Mouse (Mus musculus): ENCODE measurements around the gene Rpl26.

Rpl26 gene

GRCm38 (mm10) chr11:68891823-68892222 lies 9.6 kb upstream of the Rpl26 start:
- DNase-seq, result no peak

DNA sequence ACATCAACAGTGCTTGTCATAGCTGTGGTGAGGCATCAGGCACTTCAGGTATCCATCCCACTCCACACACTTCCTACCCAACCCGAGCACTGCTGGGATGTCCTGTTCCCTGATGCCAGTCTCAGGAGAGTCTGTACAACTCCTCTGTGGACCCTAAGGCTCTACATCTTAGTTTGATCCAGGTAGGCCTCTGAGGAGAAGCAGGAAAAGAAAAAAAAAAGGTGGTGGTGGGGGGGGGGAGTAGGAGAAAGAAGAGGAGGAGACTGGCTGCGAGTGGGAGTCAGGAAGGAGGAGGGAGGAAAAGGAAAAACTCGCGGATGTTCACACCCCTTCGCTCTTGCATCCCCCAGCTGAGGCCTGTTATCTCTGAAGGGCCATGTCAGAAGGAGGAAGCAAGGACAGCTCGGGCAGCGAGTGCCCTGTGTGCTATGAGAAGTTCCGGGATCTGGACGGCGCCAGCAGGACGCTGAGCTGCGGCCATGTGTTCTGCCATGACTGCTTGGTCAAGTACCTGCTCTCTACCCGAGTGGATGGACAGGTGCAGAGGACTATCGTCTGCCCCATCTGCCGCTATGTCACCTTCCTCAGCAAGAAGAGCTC lies 9.1 kb upstream of the Rpl26 start:
- DNase-seq, result no peak

DNA sequence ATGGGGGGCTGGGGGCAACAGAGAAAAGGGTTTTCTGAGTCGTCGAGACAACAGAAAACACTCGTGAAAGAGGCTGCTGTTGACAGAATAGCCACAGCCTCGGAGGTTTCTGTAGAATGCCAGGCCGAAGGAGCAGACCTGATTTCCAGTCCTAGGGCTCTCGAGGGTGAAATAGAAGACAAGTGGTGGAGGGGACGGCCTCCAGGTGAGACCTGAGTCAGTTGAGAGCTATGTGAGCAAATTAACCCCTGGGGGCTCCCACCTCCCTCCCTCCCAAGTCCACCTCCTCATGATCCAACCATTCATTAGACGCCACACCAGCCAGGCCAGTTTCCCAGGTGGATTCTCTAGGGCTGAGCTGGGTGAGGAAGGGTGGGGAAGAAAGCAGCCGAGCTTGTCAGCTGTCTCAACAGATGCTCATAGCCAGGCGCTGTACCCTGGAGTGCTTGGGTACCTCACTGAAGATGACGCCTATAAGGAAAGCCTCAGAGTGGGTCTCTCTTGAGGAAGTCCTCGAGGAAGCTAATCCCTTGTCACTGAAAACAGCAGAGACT lies 7.4 kb upstream of the Rpl26 start:
- DNase-seq, result no peak

- DNase-seq, result no peak
Observed at GRCm38 (mm10) chr11:68896247-68896646, 5.1 kb upstream of the Rpl26 start.

- DNase-seq, result peak; percentile 57
Observed at GRCm38 (mm10) chr11:68897120-68897519, 4.3 kb upstream of the Rpl26 start.

DNA sequence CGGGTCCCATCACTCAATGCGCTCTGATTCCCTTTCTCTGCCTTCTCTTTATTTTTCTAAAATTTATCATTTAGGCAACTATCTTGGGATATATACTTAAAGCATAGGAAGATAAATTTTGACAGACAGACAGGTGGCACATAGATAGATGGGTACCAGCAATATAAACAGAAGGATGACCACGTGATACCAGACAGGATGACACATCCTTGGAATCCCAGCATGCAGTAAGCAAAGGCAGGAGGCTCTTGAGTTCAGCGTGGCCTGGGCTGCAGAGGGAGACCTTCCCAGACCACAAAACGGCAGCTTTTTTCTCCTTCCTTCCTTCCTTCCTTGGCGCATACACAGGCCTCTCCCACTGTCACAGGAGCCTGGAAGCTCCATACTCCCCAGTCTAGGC lies 3.5 kb upstream of the Rpl26 start:
- DNase-seq, result no peak

GRCm38 (mm10) chr11:68898790-68899189 lies 2.6 kb upstream of the Rpl26 start:
- DNase-seq, result no peak

GRCm38 (mm10) chr11:68899815-68900214 lies 1.6 kb upstream of the Rpl26 start:
- no peak for DNase-seq

DNA sequence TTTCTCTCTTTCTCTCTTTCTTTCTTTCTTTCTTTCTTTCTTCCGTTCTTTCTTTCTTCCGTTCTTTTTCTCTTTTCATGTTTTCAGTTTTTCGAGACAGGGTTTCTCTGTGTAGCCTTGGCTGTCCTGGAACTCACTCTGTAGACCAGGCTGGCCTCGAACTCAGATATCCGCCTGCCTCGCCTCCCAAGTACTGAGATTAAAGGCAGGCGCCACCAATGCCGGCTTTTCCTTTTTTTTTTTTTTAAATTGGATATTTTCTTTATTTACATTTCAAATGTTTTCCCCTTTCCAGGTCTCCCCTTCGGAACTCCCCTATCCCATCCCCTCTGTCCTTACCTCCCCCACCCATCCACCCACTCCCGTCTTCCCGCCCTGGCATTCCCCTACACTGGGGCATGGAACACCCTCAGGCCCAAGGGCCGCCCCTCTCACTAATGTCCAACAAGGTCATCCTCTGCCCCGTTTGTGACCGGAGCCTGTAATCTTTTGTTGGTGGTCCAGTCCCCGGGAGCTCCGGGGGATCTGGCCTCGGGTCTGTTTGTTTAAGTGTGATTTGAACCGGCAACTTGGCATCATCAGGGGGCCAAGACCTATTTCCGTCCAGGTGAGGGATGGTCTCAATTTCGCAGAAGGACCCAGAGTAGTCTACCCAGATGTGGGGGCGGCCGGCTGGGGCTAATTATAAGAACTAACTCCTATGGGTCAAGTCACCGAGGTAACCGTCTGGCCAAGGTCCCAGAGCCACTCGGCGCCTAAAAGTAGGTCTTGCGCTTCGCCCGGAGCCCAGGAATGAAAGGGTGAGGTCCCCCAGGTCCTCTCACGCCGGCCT lies 648 bp upstream of the Rpl26 start:
- no peak for DNase-seq

GRCm38 (mm10) chr11:68902047-68902364 lies 623 bp downstream of the Rpl26 start:
- no peak for DNase-seq

DNA sequence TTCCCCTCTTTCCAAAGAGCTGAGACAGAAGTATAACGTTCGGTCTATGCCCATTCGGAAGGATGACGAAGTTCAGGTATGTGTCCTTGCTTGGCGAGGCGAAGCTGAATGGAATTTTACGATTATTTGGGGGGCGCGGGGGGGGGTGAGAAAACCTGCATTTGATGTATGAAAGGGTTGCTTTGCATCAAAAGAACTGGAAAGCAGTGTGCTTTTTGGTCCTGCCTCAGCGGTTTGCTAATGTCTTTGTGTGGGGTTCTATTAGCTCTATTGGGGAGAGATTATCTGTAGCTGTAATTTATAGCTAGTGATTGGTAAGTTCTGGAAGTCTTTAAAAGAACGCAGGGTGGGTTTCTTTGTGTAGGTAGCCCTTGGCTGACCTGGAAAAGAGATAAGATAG lies 984 bp downstream of the Rpl26 start:
- DNase-seq, result no peak

GRCm38 (mm10) chr11:68902823-68903222 lies 1.4 kb downstream of the Rpl26 start:
- DNase-seq, result no peak

DNA sequence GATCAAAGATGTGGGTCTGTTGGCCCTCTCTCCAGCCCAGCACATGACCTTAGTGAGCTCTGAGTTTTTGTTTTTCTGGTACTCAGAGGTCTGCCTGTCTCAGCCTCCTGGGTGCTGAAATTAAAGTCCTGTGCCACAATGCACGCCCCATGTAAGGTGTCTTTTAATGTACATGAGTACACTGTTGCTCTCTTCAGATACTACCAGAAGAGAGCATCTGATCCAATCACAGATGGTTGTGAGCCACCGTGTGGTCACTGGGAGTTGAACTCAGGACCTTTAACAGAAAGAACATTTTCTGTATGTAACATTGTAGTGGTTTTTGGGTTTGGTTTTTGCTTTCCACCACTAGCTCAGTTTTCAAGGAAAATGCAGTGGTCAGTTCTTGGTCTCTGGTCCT lies 2.4 kb downstream of the Rpl26 start:
- DNase-seq, result no peak

GRCm38 (mm10) chr11:68904375-68905137 lies 3.2 kb downstream of the Rpl26 start:
- DNase-seq, result peak; percentile 88

DNA sequence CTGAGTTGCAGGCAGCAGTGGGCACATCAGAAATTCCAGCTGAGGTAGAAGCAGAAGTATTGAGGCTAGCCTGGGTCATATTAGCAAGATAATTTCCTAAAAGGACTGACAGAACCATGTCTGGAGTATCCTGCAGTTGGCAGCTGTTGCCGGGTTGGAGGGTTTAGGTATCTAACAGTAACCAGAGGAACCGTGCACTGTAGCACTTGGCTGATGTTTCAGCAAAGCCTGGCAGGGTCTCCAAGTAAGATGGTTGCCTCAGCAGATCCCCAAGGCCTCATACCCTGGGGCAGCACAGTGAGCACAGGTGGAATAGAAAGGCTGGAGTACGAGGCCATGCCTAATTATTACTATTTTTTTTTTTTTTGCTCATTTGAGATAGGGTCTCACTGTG lies 3.8 kb downstream of the Rpl26 start:
- DNase-seq, result no peak

GRCm38 (mm10) chr11:68905665-68906460 lies 4.5 kb downstream of the Rpl26 start:
- no peak for DNase-seq

- DNase-seq, result no peak
Observed at GRCm38 (mm10) chr11:68906461-68906790, 5.0 kb downstream of the Rpl26 start.

DNA sequence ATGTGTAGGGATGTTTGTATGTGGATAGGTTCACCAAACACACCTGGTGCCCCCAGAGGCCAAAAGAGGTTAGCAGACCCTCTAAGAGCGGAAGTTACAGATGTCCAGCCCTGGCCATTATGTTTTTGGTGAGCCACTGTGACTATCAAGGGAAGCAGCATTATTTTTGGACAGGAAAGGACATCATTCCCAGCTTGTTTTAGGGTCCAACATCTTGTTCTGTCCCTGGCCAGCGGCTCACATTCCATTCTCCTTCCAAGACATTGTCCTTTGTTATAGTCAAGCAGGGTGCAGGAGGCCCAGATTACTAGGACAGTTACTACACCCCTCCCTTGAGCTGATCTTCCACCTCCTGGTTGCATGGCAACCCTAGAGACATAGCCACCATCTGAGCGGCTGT lies 5.9 kb downstream of the Rpl26 start:
- no peak for DNase-seq

GRCm38 (mm10) chr11:68908846-68909503 lies 7.6 kb downstream of the Rpl26 start:
- no peak for DNase-seq

GRCm38 (mm10) chr11:68911531-68912177 lies 10.3 kb downstream of the Rpl26 start:
- no peak for DNase-seq

DNA sequence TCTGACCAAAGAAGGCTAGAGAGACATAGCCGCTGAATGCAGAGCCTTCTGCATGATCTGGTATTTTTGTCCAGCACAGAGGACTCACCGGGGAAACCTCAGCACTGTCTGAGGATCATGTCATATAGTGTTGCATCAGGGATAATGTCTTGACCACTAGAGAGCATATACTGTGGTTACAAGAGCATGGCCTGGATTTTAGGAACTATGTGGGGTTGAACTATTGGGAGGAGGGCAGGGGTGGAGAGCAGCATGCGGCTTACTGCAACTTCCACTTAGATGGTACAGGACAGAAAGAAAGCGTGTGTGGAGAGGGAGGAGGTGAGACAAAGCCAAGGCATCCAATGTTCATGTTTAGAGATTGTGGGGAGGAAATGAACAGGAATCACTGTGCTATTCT lies 13.2 kb downstream of the Rpl26 start:
- DNase-seq, result no peak

- DNase-seq, result no peak
Observed at GRCm38 (mm10) chr11:68923191-68923590, 21.8 kb downstream of the Rpl26 start.

Data from retina, postnatal 1 day (tissue).